Mouse (Mus musculus) cerebellum, adult 18-20 months (tissue): ENCODE data around the gene Gm49322.
"Not testable (repeated sequence)": the region's sequence is repeated elsewhere in the genome, so short reads cannot be mapped to it uniquely, and the experiment has no call there.

Source experiments
- DNase-seq, 2 experiments: peaks; one replicate each; pipeline ENCODE4 v3.0.0; 2021

Gm49322 gene

DNA sequence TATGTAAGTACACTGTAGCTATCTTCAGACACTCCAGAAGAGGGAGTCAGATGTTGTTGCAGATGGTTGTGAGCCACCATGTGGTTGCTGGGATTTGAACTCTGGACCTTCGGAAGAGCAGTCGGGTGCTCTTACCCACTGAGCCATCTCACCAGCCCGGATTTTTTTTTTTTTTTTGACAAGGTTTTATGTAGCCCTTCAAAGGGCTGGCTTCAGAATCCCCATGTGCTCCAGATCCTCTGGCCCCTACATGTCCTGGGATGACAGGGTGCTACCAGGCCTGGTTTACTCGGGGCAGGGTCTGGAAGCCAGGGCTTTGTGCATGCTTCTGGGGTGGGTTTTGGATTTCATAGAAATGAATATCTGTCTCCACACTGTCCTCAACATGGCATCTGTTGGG, at the start of gene Gm49322:
Gm49322 (plus strand) TSS at position 301 of the 400 bp plus-strand sequence.
- not testable (repeated sequence) for DNase-seq

DNA sequence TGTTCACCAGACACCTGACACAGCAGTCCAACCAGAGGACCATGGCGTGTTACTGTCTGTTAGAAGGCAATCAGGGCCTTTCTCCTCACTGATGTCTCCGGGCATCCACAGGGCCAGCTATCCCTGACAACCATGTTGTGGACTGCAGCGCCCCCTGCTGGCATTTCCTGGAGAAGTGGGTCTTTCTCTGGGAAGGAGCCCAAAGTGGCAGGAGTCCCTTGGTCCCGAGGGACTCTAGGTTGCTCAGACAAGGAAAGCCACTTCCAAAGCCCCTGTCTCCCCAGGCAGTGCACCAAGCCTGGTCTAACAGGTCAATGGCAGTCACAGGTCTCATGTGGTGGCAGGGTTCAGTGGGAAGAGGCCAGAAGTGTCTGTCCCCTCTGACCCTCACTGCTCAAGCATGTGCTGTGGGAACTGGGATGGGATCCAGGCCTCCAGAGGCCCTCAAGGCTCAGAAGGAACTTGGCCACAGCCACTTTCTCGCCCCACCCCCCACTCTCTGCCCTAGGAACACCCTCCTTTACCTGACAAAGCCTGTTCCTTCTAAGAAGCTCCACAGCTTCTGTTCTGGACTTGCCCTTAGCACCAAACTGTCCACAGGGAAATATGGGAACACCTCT, 48.4 kb upstream of the Gm49322 start:
- peak; percentile 77 to 84 for DNase-seq

DNA sequence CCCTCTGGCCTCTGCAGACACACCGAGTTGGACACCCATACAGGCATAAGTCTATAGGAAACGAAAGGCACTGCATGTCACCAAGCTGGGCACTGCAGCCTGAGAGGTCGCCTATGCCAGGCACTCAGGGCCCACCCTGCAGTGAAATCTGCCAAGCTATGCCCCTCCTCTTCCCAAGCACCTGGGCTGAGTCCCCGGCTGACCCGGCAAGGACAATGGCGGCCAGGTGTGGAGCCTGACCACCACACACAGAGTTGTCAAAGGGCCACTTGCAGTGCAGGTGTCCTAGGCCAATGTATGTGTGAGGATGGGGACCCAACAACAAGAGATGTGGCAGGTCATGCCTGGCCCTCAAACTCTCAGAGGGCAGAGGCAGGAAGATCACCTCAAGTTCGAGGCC, 46.4 kb upstream of the Gm49322 start:
- no peak for DNase-seq

GRCm38 (mm10) chr10:80560621-80561020, 45.2 kb upstream of the Gm49322 start:
- DNase-seq = no peak

GRCm38 (mm10) chr10:80561116-80561944, 44.5 kb upstream of the Gm49322 start, which contains the start of gene Rexo1:
Rexo1 (minus strand) TSS chr10:80561560.
- DNase-seq = peak; percentile 94

DNA sequence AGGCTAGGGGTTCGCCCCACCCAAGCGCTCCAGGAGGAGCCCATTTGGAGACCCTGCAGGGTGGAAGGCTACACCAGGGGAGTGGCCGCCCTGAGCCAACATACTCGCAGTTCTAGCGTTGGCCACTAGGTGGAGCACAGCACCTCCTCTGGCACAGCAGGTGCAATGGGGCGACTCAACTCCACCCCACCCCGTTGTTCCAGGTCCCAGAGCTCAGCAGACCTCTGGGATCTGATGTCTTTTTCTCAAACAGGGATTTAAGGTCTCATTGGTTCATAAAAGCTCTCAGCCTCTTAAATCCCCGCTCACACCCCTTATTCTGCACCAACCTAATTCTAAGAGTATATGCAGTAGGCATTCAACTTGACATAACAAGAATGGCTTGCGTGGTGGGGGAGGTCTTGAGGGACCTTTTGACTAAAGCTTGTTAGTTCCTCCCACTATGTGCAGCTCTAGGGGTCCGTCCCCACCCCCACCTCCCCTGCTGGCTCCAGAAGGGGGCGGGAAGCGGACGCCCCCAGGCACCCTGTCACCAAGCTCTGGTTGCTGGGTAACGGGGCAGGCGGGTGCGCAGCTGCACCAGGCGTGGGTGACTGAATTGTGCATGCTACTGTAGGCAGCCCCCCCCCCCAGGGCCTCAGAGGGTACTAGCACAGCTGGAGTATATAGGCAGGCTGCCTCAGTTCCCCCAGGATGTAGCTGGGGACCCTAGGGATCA, 39.3 kb upstream of the Gm49322 start:
- peak; percentile 91 to 93 for DNase-seq

DNA sequence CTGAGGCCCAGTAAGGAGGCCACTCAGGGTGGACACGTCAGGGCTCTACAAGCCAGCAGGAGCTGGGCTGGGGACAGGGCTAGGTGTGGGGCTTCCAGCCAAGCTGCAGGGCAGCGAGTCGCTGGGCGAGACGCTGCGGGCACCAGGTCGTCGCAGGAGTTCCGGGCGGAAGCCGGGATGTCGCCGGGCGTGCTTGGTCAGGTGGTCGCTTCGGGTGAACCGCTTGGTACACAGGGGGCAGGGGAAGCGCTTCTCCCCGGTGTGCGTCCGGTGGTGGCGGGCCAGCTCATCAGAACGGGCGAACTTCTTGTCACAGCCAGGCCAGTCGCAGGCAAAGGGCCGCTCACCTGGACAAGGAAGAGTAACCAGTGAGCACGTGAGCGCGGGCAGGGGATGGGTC, 36.9 kb upstream of the Gm49322 start:
- no peak for DNase-seq

DNA sequence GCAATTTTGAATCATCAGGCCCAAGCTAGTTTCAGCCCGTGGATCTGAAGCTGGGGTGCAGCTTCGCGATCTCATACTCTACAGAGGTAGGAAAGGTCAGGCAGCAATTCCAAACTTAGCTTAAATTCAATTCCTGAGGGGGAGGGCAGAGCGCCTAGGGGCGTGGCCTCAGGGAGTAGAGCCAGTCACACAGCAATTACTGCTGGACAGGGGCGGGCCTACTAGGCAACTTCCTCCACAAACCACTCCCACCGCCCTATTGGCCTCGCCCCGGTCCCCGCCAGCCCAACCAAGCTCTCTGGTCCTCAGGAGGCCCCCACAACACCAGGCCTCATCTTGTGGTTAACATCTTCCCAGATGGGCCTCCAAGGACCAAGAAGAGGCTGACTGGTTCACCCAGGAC, 36.2 kb upstream of the Gm49322 start:
- DNase-seq = no peak

DNA sequence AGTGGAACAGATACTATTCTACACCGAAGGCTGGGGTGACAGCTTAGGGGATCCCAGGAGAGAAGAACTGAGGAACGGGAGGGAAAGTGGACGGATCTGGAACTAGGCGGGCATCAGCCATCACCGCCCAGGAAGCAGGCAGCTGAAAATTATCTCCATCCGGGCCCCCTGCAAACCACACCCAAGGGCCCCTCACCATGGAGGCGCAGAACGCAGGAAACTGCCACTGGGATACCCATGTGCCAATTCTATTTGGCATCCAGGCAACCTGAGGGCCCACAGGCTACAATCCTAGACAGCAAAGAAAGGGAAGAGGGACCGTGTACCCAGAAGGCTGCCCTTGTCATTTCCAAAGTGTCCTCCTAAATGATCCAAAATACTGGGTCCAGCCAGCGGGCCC, 35.4 kb upstream of the Gm49322 start:
- no peak for DNase-seq

DNA sequence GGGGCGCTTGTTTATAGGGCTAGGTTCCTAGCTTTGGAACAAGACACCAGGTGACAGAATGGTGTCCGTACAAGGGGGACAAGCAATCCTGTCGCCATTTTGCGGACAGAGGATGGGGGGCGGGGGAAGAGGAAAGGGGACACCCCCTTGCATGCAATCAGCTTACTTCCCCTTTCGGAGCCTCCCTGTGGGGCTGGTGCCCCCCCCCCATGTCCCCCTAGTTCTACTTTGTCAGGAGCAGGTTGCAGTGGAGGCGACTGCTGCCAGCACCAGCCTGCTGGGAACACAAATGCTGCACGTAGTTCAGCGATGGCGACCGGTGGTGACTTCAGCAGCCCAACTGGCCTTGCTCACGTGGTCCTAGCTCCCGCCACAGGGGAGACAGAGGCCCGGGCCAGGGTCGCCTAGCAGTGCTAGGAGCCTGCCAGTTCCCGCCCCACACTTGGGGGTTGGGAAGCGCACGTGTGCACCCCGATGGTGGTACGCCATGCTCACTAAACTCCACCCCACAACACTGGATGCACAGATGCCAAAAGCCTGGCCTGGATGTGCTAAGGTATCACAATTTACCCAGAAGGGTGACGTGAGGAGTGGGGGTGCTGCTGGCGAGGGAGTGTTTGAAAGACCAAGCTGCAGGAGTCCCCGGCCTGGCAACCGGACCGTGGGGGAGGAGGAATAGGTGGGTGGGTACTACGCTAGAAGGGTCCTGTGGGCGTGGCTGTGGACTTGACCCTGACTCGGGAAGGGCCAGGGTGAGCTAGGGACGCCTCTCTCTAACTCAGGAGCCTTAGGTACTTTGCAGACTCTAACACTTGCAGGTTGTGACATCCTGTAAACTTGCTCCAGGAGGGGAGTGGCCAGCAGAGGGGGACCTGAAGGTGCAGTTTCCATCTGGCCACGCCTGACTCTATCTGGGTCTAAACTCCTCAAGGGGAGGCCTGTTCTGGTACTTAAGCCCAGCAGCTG, 34.7 kb upstream of the Gm49322 start:
- peak; percentile 50 to 51 for DNase-seq

DNA sequence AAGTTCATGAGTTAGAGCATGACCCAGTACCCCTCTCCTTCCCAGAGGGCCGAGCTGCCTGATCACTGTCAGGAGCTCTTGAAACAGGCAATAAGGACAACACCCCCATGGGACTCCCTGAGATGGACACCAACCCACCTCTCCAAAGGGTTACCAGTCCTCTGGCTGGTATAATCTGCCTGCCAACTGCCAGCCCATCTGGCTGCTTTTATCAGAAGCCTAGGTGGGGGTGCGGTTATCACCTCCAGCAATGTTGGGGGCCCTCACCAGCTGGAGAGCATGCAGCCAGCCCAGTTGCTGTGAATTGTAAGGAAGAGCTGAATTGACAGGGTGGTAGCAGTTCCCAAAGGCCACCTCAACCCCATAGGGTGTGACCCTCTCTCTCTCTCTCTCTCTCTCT, 33.3 kb upstream of the Gm49322 start:
- DNase-seq = no peak

DNA sequence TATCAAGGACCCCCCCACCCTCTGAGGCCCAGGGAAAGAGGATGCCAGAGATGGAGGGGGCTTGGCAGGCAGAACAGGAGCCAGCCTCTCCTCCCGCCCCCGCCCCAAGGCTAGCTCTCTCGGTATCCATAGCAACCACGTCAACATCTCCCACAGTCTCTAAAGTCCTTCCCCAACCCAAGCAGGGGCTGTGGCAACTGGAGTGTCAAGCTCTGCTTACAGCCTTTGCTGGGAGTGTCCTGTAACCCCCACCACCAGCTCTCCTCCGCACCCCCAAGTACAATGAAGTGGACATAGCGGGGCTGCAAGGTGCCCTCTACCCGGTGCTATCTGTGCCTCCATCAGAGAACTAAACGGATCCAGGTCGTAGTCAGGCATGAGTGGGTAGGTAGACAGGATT, 31.9 kb upstream of the Gm49322 start:
- peak in 1 of 2 experiments; percentile 9 for DNase-seq

DNA sequence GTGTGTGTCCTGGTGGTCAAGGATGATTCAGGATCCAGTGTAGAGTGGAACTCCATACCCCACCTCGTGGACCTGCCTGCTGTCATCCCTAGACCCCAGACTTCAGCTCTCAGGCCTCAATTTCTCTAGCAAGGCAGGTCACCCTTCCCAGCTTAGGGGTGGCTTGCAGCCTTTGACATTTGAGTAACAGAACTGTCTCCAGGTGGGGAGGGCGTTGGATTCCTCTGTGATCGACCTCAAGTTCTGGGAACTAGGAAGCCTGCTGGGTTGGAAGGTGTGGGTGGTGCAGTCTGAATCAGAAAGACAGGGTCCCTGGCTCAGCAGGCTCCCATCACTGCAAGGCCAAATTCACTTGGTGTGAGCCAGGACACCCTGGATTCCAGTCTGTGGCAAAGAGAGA, 30.9 kb upstream of the Gm49322 start:
- peak in 1 of 2 experiments; percentile 14 for DNase-seq

GRCm38 (mm10) chr10:80575925-80576324, 29.9 kb upstream of the Gm49322 start:
- DNase-seq = no peak

DNA sequence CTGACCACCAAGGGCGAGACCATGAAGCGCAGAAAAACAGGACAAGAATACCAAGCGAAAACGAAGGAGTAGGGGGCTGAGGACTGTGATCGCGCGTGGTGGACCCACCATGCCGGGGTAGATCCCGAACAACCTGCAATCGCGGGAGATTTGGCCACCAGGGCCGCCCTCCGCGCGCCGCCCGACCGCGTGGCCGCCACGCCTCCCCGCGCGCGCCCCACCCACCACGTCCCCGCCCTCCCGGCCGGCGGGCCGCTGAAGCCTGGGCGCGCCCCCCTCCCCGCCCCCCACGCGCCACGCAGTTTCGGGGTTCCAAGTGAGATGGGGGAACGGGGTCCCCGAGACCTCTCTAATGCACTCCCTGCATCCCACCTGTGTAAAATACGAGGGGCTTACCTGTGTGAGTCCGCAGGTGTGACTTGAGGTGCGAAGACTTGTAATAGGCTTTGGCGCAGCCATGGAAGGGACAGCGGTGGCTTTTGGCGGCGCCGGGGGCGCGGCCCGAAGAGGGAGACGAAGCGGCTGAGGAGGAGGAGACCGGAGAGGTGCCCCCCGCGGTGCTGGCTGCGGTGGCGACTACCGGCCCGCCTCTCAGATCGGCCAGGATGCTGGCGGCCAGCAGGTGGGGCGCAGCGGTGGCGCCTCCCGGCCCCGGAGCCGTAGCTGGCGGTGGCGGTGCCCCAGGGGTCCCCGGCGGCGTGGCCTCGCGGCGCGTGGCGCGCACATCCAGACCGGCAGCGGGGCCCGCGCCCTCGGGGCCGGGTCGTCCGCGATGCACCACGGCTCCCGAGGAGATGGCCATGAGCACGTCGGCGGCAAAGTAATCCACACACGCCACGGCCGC, 29.2 kb upstream of the Gm49322 start:
- DNase-seq = peak; percentile 56 to 67

DNA sequence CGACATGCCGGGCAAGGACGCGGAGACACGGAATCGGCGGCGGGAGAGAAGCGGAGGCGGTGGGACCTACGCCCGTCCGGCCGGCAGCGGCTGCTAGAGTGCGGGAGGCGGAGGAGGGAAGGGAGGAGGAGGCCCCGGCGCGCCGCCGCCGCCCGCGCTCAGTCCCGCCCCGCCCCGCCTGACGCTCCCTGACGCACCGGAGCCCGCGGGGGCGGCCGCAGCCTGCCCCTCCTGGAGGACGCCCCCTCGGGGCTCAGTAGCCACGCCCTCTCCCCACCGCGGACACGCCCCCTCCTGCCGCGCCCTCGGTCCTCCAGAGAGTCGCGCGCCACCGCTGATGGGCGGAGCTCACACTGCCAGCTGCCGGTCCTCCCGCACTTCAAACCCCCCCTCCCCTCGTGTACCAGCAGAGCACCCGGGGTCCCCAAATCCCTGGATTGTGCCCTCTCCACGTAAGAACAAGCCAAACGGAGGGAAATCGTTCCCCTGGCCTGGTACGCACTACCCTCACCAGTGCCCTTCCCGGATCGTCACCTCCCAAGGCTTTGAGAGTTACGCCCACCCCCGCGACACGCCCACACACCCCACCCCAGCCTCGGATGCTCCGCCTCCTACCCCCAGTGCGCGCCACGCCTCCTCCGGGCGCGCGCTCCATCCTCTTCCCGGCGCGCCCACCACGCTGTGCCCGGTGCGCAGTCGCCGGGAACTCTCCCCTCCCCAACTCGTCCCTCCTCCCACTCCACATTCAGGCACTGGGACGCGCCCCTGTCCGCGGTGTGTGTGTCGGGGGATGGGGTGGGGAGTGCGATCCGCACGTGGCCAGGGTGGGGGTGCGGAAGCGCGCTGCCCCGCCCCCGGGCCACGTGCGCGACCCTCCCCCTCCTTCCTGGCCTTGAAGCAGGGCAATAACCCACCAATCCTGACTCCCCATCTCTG, 28.4 kb upstream of the Gm49322 start, which contains the start of gene Klf16:
Klf16 (minus strand) TSS at position 127 of the 936 bp plus-strand sequence.
- DNase-seq = peak; percentile 87 to 90

GRCm38 (mm10) chr10:80578131-80578750, 27.6 kb upstream of the Gm49322 start:
- DNase-seq = peak; percentile 64 to 73

- peak; percentile 70 to 74 for DNase-seq
These were observed 26.9 kb upstream of the Gm49322 start for GRCm38 (mm10) chr10:80578911-80579310.

DNA sequence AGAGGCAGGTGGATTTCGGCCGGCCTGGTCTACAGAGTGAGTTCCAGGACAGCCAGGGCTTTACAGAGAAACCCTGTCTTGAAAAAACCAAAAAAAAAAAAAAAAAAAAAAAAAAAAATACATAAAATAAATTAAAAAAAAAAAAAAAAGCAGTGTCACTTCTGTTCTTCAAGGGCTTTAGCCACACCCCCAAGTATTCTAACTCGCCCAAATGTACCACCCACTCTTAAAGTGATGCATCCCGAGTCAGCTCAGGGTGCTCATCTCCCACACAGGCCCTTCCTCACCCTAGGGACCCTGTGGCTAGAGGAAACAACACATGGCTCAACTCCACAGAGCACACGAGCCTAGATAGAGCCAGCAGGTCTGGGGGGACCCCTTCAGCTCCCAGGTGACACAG, 22.8 kb upstream of the Gm49322 start:
- DNase-seq = no peak

DNA sequence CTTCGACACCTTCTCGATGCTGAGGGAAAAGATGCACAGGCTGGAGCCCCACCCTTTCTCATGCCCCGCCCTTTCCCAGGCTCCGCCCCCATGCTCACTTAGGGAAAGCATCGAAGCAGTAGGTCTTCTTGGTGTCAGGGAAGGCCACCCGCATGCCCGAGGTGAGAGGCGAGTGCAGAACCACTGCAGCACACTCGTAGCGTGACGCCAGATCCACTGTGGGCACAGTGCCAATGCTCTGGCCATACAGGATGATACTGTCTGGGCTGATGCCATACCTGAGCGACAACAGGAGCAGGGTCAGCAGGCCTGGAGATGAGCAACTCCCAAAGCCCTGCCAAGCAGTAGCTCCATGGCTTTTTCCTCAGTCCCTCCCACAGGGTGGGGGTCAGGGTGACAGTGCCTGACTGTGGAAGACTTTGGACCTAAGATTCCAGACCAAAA, 21.8 kb upstream of the Gm49322 start:
- DNase-seq = peak; percentile 58 to 63
